Mouse (Mus musculus) lung, postnatal 0 days (tissue): ENCODE measurements around the gene Fgl2. TPM values are rescaled to one million over a fixed set of nuclear protein-coding genes. Genes with fewer than 3 reads are reported as not detected.
A peak's percentile ranks its signal among the peaks of the same experiment; 100 is the strongest.
"Not testable (repeated sequence)": the region's sequence is repeated elsewhere in the genome, so short reads cannot be mapped to it uniquely, and the experiment has no call there.

Experiments
- ATAC-seq: fragments of 200-750 bp; cut with Nextera tagmentation; 2 replicates; pipeline ENCODE4 v1.8.0; 2017; ENCODE audit warnings: moderate library complexity
- DNase-seq: peaks from one replicate; pipeline ENCODE4 v3.0.0-alpha.2; 2016; ENCODE audit warnings: low spot score
- H3K27ac ChIP-seq: fragments of 300-500 bp; sonication (generic); 2 replicates; pipeline ENCODE4 v1.5.1; 2014; ENCODE audit warnings: antibody characterized with exemption, mild to moderate bottlenecking, low read length, mixed read lengths
- H3K27me3 ChIP-seq: fragments of 300-500 bp; sonication (generic); replicated peaks from 2 replicates; pipeline ENCODE4 v1.6.1; 2014; ENCODE audit warnings: low read length, mixed read lengths; ENCODE audit not compliant: insufficient read depth
- H3K36me3 ChIP-seq: fragments of 300-500 bp; sonication (generic); 2 replicates; pipeline ENCODE4 v1.6.1; 2014; ENCODE audit warnings: low read length, mixed read lengths; ENCODE audit not compliant: insufficient read depth
- H3K4me1 ChIP-seq: fragments of 300-500 bp; sonication (generic); 2 replicates; pipeline ENCODE4 v1.6.1; 2014; ENCODE audit warnings: antibody characterized with exemption, low read depth, low read length, mixed read lengths; ENCODE audit not compliant: insufficient read depth
- H3K4me2 ChIP-seq: fragments of 300-500 bp; sonication (generic); replicated peaks from 2 replicates; pipeline ENCODE4 v1.6.1; 2014; ENCODE audit warnings: low read depth, mild to moderate bottlenecking, low read length, moderate library complexity, mixed read lengths
- H3K4me3 ChIP-seq: fragments of 300-500 bp; sonication (generic); 2 replicates; pipeline ENCODE4 v1.5.1; 2014; ENCODE audit warnings: low read depth, low read length
- H3K9ac ChIP-seq: fragments of 300-500 bp; sonication (generic); replicated peaks from 2 replicates; pipeline ENCODE4 v1.6.1; 2014; ENCODE audit warnings: low read depth, mild to moderate bottlenecking
- H3K9me3 ChIP-seq: fragments of 300-500 bp; sonication (generic); 2 replicates; pipeline ENCODE4 v1.6.1; 2016; ENCODE audit warnings: low read length, mixed read lengths
- CTCF ChIP-seq: IDR thresholded peaks from 2 replicates; pipeline ENCODE4 v1.5.1; 2016; ENCODE audit warnings: antibody characterized with exemption, mild to moderate bottlenecking
- EP300 ChIP-seq: IDR thresholded peaks from 2 replicates; pipeline ENCODE4 v1.6.1; 2016; ENCODE audit warnings: antibody characterized with exemption, mild to moderate bottlenecking, control low read depth
- WGBS: fragments of 180-500 bp; shearing (Covaris S2); extraction: QIAGEN DNeasy Blood & Tissue Kit; methylation state at CpG from one replicate; pipeline ENCODE4 v1.1.7; 2014; 5-methylcytosine and 5-hydroxymethylcytosine counted together
- polyA plus RNA-seq: library from polyadenylated mRNA; unstranded; fragments of >200 nt; fragmentation: Nextera tagmentation; extraction: Ambion mirVana; gene quantifications from 2 replicates; pipeline ENCODE4 v1.2.1, GENCODE M21; 2015

The Fgl2 gene
- polyA plus RNA-seq = 8.7 and 10.5 TPM in 2 replicates

DNA sequence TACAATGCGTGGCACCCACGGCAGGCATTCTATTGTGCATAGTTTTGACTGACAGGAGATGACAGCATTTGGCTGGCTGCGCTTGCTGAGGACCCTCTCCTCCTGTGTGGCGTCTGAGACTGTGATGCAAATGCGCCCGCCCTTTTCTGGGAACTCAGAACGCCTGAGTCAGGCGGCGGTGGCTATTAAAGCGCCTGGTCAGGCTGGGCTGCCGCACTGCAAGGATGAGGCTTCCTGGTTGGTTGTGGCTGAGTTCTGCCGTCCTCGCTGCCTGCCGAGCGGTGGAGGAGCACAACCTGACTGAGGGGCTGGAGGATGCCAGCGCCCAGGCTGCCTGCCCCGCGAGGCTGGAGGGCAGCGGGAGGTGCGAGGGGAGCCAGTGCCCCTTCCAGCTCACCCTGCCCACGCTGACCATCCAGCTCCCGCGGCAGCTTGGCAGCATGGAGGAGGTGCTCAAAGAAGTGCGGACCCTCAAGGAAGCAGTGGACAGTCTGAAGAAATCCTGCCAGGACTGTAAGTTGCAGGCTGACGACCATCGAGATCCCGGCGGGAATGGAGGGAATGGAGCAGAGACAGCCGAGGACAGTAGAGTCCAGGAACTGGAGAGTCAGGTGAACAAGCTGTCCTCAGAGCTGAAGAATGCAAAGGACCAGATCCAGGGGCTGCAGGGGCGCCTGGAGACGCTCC lies at the start of gene Fgl2:
TSS of gene Fgl2 (plus strand) at position 150 of the 687 bp plus-strand sequence.
- peak within 1 kb of the TSS; percentile 34 for H3K4me3 ChIP-seq
- DNase-seq = peak; percentile 62
- 5% methylated on average over 31 of the region's 31 CpGs for WGBS
- no peaks in the 10 kb centered on the region for H3K9me3 ChIP-seq
- H3K27me3 ChIP-seq = no peaks in the 10 kb centered on the region
- no peaks in the 10 kb centered on the region for H3K36me3 ChIP-seq
- H3K27ac ChIP-seq = no peak within 1 kb of the TSS
- no peaks in the 10 kb centered on the region for H3K4me1 ChIP-seq
- H3K9ac ChIP-seq = no peak within 1 kb of the TSS; the same call in 1 of the 2 replicates
- peak within 1 kb of the TSS; percentile 67 for H3K4me2 ChIP-seq
- ATAC-seq = peak; percentile 83
- TF ChIP-seq CTCF (no peak), EP300 (no peak)

DNA sequence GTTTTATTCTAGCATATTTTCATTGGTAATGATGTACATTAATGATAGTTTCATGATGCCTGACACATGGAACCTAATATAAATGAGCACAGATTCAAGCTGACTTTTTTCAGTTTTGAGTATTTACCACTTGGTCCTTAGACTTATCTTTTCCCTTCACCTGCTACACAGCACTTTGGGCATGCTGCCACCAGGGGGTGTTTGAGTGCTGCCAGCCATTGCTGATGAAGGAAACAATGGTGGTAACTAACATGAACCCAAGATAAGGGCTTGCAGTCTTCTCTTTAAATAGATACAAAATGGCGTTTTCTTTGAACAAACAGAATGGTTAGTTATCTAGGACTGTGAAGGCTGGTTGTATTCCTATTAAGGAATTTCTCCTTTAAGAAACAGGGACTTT lies 45.9 kb upstream of the Fgl2 start:
- no peak overlapping the region for H3K4me3 ChIP-seq

DNA sequence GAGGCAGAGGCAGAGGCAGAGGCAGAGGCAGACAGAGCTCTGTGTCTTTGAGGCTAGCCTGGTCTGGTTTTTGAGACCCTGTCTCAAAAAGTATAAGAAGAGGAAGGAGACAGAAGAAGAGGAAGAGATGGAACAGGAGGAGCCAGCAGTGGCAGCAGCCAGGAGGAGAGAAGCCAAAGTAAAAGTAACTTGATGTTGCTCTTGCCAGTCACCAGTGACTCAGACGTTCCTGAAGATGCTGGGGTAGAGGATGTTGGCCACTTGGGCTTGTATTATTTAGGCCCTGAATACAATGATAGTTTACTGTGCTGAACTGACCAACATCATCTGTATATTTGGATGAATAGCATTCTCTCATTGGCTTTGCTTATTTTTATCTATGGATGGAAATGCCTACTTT lies 43.9 kb upstream of the Fgl2 start:
- ATAC-seq = no peak
- Histone ChIP-seq H3K27me3 (no peaks in the 10 kb centered on the region), H3K27ac (no peak overlapping the region), H3K4me1 (no peaks in the 10 kb centered on the region), H3K4me3 (no peak overlapping the region), H3K4me2 (no peak overlapping the region), H3K36me3 (no peaks in the 10 kb centered on the region), H3K9me3 (no peaks in the 10 kb centered on the region), H3K9ac (no peak overlapping the region)
- WGBS = 80% methylated on average over 1 of the region's 1 CpGs
- TF ChIP-seq EP300 = no peak
- no peak for TF ChIP-seq CTCF
- no peak for DNase-seq

More for the DNA sequence above, 45.9 kb upstream of the Fgl2 start:
- Histone ChIP-seq H3K9me3 (no peaks in the 10 kb centered on the region), H3K27ac (no peak overlapping the region), H3K36me3 (no peaks in the 10 kb centered on the region), H3K4me1 (no peaks in the 10 kb centered on the region), H3K27me3 (no peaks in the 10 kb centered on the region), H3K9ac (no peak overlapping the region), H3K4me2 (no peak overlapping the region)
- TF ChIP-seq CTCF (peak; percentile 80), EP300 (no peak)
- 19% methylated on average over 1 of the region's 1 CpGs for WGBS
- ATAC-seq (no peak), DNase-seq (peak; percentile 58)

DNA sequence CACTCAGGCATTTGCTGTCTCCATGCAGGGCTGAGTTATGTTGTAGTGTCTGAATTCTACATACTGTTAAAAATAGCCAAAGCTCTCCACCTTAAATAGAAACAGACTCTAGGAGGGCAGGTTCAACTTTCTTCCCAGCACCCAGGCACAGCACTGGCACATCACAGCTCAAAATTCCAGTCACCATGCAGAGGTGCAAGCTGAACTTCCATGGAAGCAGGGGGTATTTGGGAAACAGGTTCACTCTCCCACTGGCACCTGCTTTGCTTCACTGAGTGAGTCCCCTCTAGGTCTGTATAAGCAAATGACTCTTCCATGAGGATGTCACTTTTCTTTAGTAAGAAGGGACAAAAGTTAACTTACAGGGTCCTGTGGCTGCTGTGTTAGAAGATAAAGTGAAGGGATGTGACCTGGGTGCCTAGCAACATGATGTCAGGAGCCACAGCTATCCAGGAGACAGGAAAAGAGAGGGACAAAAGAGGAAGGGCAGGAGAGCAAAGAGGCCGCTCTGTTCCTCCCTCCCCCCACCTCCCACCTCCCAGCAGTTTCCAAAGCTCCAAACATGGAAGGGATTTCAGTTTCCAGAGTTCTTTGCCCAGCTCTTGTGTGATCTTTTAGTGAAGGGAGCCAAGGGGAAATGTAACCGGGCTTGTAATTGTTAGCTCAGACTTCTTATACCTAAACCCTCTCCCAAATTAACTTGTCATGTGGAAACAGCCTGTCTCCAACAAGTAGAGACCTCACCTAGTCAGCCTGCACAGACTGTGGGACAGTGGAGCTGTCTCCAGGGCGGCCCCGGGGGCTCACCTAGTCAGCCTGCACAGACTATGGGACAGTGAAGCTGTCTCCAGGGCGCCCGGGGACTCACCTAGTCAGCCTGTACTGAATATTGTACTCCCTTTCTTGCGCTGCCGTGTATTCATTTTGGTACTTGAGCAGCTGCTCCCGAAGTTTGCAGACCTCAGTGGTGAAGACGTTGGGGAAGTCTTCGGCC lies 42.5 kb upstream of the Fgl2 start:
- DNase-seq (no peak), ATAC-seq (no peak)
- Histone ChIP-seq H3K4me2 (no peak overlapping the region), H3K4me3 (no peak overlapping the region), H3K4me1 (no peaks in the 10 kb centered on the region), H3K36me3 (no peaks in the 10 kb centered on the region), H3K9ac (no peak overlapping the region), H3K9me3 (no peaks in the 10 kb centered on the region), H3K27me3 (no peaks in the 10 kb centered on the region), H3K27ac (no peak overlapping the region)
- 52% methylated on average over 11 of the region's 11 CpGs for WGBS
- no peak for TF ChIP-seq CTCF
- TF ChIP-seq EP300 = no peak

DNA sequence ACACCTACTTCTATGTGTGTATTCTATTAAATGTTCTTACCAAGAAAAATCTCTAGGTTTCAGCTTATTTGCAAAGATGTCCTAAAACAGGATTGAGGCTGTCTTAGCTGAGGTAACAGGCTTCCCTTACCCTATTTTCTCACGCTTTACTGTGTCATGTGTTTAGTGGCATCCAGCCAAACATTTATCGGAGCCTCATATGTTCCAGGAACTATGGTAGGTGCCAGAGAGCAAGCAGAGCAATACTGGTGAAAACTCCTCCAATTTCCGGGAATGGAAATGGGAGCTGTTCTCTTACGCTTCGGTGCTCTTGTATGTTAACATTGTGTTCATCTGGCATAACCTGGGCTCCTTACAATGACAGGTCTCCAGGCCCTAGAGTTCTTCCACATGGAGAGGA lies 40.8 kb upstream of the Fgl2 start:
- Histone ChIP-seq H3K4me2 (no peak overlapping the region), H3K4me3 (no peak overlapping the region), H3K9ac (no peak overlapping the region), H3K9me3 (no peaks in the 10 kb centered on the region), H3K27ac (no peak overlapping the region), H3K27me3 (no peaks in the 10 kb centered on the region), H3K4me1 (no peaks in the 10 kb centered on the region), H3K36me3 (no peaks in the 10 kb centered on the region)
- DNase-seq = peak; percentile 47
- WGBS = 47% methylated on average over 5 of the region's 5 CpGs
- ATAC-seq = peak; percentile 30; the same call in 1 of the 2 replicates
- no peak for TF ChIP-seq EP300
- TF ChIP-seq CTCF = no peak

DNA sequence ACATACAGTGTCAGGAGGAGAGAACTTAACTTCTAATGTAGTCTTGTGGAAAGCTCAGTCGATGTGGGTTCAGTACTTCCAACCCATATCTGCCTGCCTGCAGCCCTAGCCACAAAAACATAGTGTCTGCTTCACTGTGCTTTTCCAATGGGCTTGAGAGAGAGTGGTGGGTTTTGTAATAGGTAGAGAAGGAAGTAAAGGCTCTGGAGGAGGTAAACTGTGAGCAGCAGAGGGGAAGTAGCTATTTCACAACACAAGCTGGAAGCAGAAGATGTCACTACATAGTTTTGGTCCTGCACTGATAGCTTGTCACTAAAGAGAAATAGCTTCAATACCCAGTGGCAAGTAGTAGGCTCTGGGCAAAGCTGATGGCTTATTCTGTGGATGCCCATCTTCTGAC lies 40.3 kb upstream of the Fgl2 start:
- H3K36me3 ChIP-seq = no peaks in the 10 kb centered on the region
- H3K4me3 ChIP-seq = no peak overlapping the region
- no peaks in the 10 kb centered on the region for H3K9me3 ChIP-seq
- TF ChIP-seq EP300 = no peak
- TF ChIP-seq CTCF = no peak
- peak; percentile 23 for DNase-seq
- H3K9ac ChIP-seq = no peak overlapping the region
- no peaks in the 10 kb centered on the region for H3K27me3 ChIP-seq
- 74% methylated on average over 1 of the region's 1 CpGs for WGBS
- ATAC-seq = peak; percentile 32; the same call in 1 of the 2 replicates
- H3K4me2 ChIP-seq = no peak overlapping the region
- no peaks in the 10 kb centered on the region for H3K4me1 ChIP-seq
- no peak overlapping the region for H3K27ac ChIP-seq

DNA sequence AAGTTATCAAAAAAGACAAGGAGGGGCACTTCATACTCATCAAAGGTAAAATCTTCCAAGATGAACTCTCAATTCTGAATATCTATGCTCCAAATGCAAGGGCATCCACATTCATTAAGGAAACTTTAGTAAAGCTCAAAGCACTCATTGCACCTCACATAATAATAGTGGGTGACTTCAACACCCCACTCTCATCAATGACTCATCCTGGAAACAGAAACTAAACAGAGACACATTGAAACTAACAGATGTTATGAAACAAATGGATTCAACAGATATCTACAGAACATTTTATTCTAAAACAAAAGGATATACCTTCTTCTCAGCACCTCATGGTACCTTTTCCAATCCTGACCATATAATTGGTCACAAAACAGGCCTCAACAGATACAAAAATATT lies 30.2 kb upstream of the Fgl2 start:
- H3K27me3 ChIP-seq, ATAC-seq, H3K27ac ChIP-seq, H3K9me3 ChIP-seq, H3K4me3 ChIP-seq, H3K4me2 ChIP-seq, H3K4me1 ChIP-seq, H3K9ac ChIP-seq, H3K36me3 ChIP-seq, DNase-seq: not testable (repeated sequence)
